25 mouse cellular contexts compared by ENCODE assay signal in the genomic region with DNA sequence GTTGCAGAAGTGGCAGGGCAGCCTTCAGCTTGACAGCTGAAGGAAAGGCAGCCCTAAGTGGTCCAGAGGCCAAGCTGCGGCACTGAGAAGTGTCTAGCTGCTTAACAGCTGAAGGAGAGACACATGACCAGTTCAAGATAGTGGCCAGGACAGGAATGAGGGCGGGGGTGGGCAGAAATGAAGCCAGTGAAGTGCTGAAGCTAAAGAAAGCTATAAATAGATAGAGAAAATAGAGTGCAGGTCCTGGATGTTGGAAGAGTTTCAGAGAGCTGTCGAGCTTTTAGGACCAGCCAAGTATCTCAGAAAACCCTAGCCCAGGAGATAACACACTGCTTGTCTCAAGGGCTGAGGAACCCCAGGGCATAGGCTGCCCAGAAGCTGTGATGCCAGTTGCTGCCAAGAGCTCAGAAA. TPM values are rescaled to one million over a fixed set of nuclear protein-coding genes. Genes with fewer than 3 reads are reported as not detected.
DNase-seq lines count a peak whose midpoint lies in the region; ATAC-seq and TF ChIP-seq lines count a peak whose summit lies in the region.
"Had no signal": no experiment of that assay in that cellular context is flagged by ENCODE, and none has a peak within 500 bp of the region (broad histone marks: within the 10 kb centered on the region; RNA-seq: fewer than 3 reads in every experiment).

No protein-coding gene starts in this region.

- H3K27ac ChIP-seq in gastrocnemius, adult 2 months = no peak overlapping the region
- H3K27ac ChIP-seq in heart, embryonic 14.5 days (replicated peaks in 1 of 2; ENCODE audit: control insufficient read depth in 1 of 2, insufficient read depth in 1 of 2, low read depth in 2 of 2, low read length in 2 of 2) = peak overlapping the region; percentile 87 to 88
- H3K27ac ChIP-seq in lung, embryonic 16.5 days (ENCODE audit: low read length) = no peak overlapping the region
- H3K27ac ChIP-seq in midbrain, embryonic 13.5 days = no peak overlapping the region
- H3K27ac ChIP-seq in limb, embryonic 10.5 days = no peak overlapping the region
- H3K27ac ChIP-seq: embryonic facial prominence, embryonic 15.5 days; hindbrain, embryonic 14.5 days; kidney, postnatal 0 days; layer of hippocampus, adult 2 months; left cerebral cortex, adult 2 months; limb, embryonic 12.5 days; liver, embryonic 13.5 days had no signal

- H3K4me2 ChIP-seq in heart, embryonic 14.5 days (ENCODE audit: low read length) = peak overlapping the region; percentile 48
- no peak overlapping the region for H3K4me2 ChIP-seq in lung, embryonic 16.5 days (ENCODE audit: low read depth, low read length)
- H3K4me2 ChIP-seq in midbrain, embryonic 13.5 days (replicated peaks) = no peak overlapping the region
- H3K4me2 ChIP-seq: embryonic facial prominence, embryonic 15.5 days; hindbrain, embryonic 14.5 days; limb, embryonic 12.5 days; liver, embryonic 13.5 days had no signal

- peak; percentile 89 for ATAC-seq in heart, embryonic 14.5 days (ENCODE audit: insufficient number of reproducible peaks, insufficient read depth, low FRiP score, low read depth)
- ATAC-seq in lung, embryonic 16.5 days (ENCODE audit: low read depth) = peak; percentile 70; the same call in 1 of the 2 replicates
- no peak for ATAC-seq in midbrain, embryonic 13.5 days
- no peak for ATAC-seq in inflammation-experienced regulatory T-cells, adult 6 months
- ATAC-seq: CD4-positive, CD25-positive, alpha-beta regulatory T cell, adult 4 months; intestine, embryonic 16.5 days had no signal

- intact Hi-C loops in gastrocnemius, adult 2 months (cut with DNase I) = no loop called here

- no peak overlapping the region for H3K9ac ChIP-seq in heart, embryonic 14.5 days (ENCODE audit: low read length)
- no peak overlapping the region for H3K9ac ChIP-seq in lung, embryonic 16.5 days (ENCODE audit: low read length)
- H3K9ac ChIP-seq in midbrain, embryonic 13.5 days (replicated peaks) = no peak overlapping the region
- H3K9ac ChIP-seq: embryonic facial prominence, embryonic 15.5 days; hindbrain, embryonic 14.5 days; limb, embryonic 12.5 days; liver, embryonic 13.5 days had no signal

- no peaks in the 10 kb centered on the region for H3K9me3 ChIP-seq in heart, embryonic 14.5 days (ENCODE audit: control insufficient read depth, low read length)
- H3K9me3 ChIP-seq in lung, embryonic 16.5 days (ENCODE audit: control insufficient read depth, low read length) = no peaks in the 10 kb centered on the region
- H3K9me3 ChIP-seq in midbrain, embryonic 13.5 days = no peaks in the 10 kb centered on the region
- no peaks in the 10 kb centered on the region for H3K9me3 ChIP-seq in limb, embryonic 10.5 days (replicated peaks)
- H3K9me3 ChIP-seq: embryonic facial prominence, embryonic 15.5 days; G1E; limb, embryonic 12.5 days; liver, embryonic 13.5 days had no signal

- H3K4me3 ChIP-seq in gastrocnemius, adult 2 months = no peak overlapping the region
- H3K4me3 ChIP-seq in heart, embryonic 14.5 days (ENCODE audit: control insufficient read depth in 1 of 2, insufficient read depth in 1 of 2, low read depth in 1 of 2, low read length in 2 of 2) = 0 out of 4 replicates have a peak overlapping the region, but pooled peaks of 1 of the 2 experiments have one; percentile 9
- H3K4me3 ChIP-seq in lung, embryonic 16.5 days (ENCODE audit: low read length) = no peak overlapping the region
- no peak overlapping the region for H3K4me3 ChIP-seq in midbrain, embryonic 13.5 days (replicated peaks)
- H3K4me3 ChIP-seq in limb, embryonic 10.5 days = no peak overlapping the region
- H3K4me3 ChIP-seq: embryonic facial prominence, embryonic 15.5 days; layer of hippocampus, adult 2 months; left cerebral cortex, adult 2 months; limb, embryonic 12.5 days; liver, embryonic 13.5 days had no signal

- 4% methylated on average over 3 of the region's 3 CpGs for WGBS in heart, embryonic 14.5 days
- WGBS in lung, embryonic 16.5 days = 13% methylated on average over 3 of the region's 3 CpGs
- WGBS in midbrain, embryonic 13.5 days = 69% methylated on average over 3 of the region's 3 CpGs
- WGBS in limb, embryonic 10.5 days = 75% methylated on average over 3 of the region's 3 CpGs

- DNase-seq in gastrocnemius, adult 2 months = peak; percentile 26
- no peak for DNase-seq in gastrocnemius, adult 8-10 months (ENCODE audit: low spot score in 2 of 2)
- no peak for DNase-seq in retina, postnatal 1 day
- no peak for DNase-seq in limb, embryonic 10.5 days (ENCODE audit: low spot score)
- DNase-seq: adrenal gland, adult 8-10 months; cerebellum, postnatal 10 days; embryo, embryonic 11 days; liver, embryonic 13.5 days; midbrain, embryonic 14.5 days; right cerebral cortex, adult 18-20 months; spleen, adult 18-20 months; thymus, adult 2 months had no signal

- no peak for TF ChIP-seq CTCF in gastrocnemius, adult 2 months (IDR thresholded peaks at IDR 0.05)

- H3K4me1 ChIP-seq in heart, embryonic 14.5 days (ENCODE audit: control insufficient read depth in 2 of 2, insufficient read depth in 2 of 2, low read length in 2 of 2) = peaks cover 11 to 20% of the 10 kb centered on the region in 2 experiments
- no peaks in the 10 kb centered on the region for H3K4me1 ChIP-seq in lung, embryonic 16.5 days (replicated peaks; ENCODE audit: control insufficient read depth, insufficient read depth, low read length)
- H3K4me1 ChIP-seq in midbrain, embryonic 13.5 days (replicated peaks) = no peaks in the 10 kb centered on the region
- H3K4me1 ChIP-seq in limb, embryonic 10.5 days = no peaks in the 10 kb centered on the region
- H3K4me1 ChIP-seq: embryonic facial prominence, embryonic 15.5 days; limb, embryonic 12.5 days; liver, embryonic 13.5 days had no signal

- H3K36me3 ChIP-seq in heart, embryonic 14.5 days (ENCODE audit: control insufficient read depth, insufficient read depth, low read length) = no peaks in the 10 kb centered on the region
- H3K36me3 ChIP-seq in lung, embryonic 16.5 days (ENCODE audit: control insufficient read depth, insufficient read depth, low read length) = no peaks in the 10 kb centered on the region
- H3K36me3 ChIP-seq in midbrain, embryonic 13.5 days = no peaks in the 10 kb centered on the region
- H3K36me3 ChIP-seq in limb, embryonic 10.5 days = no peaks in the 10 kb centered on the region
- H3K36me3 ChIP-seq: embryonic facial prominence, embryonic 15.5 days; G1E; limb, embryonic 12.5 days; liver, embryonic 13.5 days had no signal

- no peaks in the 10 kb centered on the region for H3K27me3 ChIP-seq in heart, embryonic 14.5 days (ENCODE audit: control insufficient read depth, insufficient read depth, low read length)
- no peaks in the 10 kb centered on the region for H3K27me3 ChIP-seq in lung, embryonic 16.5 days (ENCODE audit: control insufficient read depth, insufficient read depth, low read depth, low read length)
- H3K27me3 ChIP-seq in midbrain, embryonic 13.5 days = no peaks in the 10 kb centered on the region
- no peaks in the 10 kb centered on the region for H3K27me3 ChIP-seq in limb, embryonic 10.5 days (ENCODE audit: low read depth, poor library complexity, severe bottlenecking)
- H3K27me3 ChIP-seq: embryonic facial prominence, embryonic 15.5 days; liver, embryonic 13.5 days had no signal

RNA-seq across cellular contexts. Expression of a gene that starts 20.3 kb away (rescaled TPM):
- not detected for total RNA-seq in gastrocnemius, adult 2 months (2021)
- not detected for total RNA-seq in gastrocnemius, adult 8-10 months (2022)
- 5.7 TPM in 2 replicates for polyA plus RNA-seq in heart, embryonic 14.5 days (2014; fragmentation: Nextera tagmentation; extraction: Ambion mirVana)
- 0.50 TPM in 2 replicates for polyA plus RNA-seq in lung, embryonic 16.5 days (2015; fragmentation: Nextera tagmentation; extraction: Ambion mirVana)
- 15.7 and 16.5 TPM in 2 replicates for polyA plus RNA-seq in midbrain, embryonic 13.5 days (2015; fragmentation: Nextera tagmentation; extraction: Ambion mirVana)
- under 1 TPM in 2 of 3 experiments, not detected in 1; 0.14 to 0.51 TPM for polyA plus RNA-seq in inflammation-experienced regulatory T-cells, adult 6 months (2017; shearing (Covaris generic))
- 0.46 and 0.86 TPM in 2 replicates for polyA plus RNA-seq in limb, embryonic 10.5 days (2016; fragmentation: Nextera tagmentation; extraction: Ambion mirVana)
- total RNA-seq: G1E had no signal
- polyA plus RNA-seq: G1E had no signal

RNA-seq across cellular contexts. Expression of a gene that starts 24.1 kb away (rescaled TPM):
- total RNA-seq in gastrocnemius, adult 2 months (2021) = 10 to 100 TPM; 29.9 to 36.4 TPM
- 10 to 100 TPM; 30.0 to 33.6 (median 31.3) TPM for total RNA-seq in gastrocnemius, adult 8-10 months (2022)
- 23.0 and 25.8 TPM in 2 replicates for polyA plus RNA-seq in heart, embryonic 14.5 days (2014; fragmentation: Nextera tagmentation; extraction: Ambion mirVana)
- polyA plus RNA-seq in lung, embryonic 16.5 days (2015; fragmentation: Nextera tagmentation; extraction: Ambion mirVana) = 24.1 and 24.9 TPM in 2 replicates
- 25.4 and 27.6 TPM in 2 replicates for polyA plus RNA-seq in midbrain, embryonic 13.5 days (2015; fragmentation: Nextera tagmentation; extraction: Ambion mirVana)
- 10 to 100 TPM; 11.2 to 16.4 (median 12.4) TPM for polyA plus RNA-seq in inflammation-experienced regulatory T-cells, adult 6 months (2017; shearing (Covaris generic))
- polyA plus RNA-seq in limb, embryonic 10.5 days (2016; fragmentation: Nextera tagmentation; extraction: Ambion mirVana) = 22.0 and 25.2 TPM in 2 replicates

RNA-seq across cellular contexts. Expression of a gene that starts 26.6 kb away (rescaled TPM):
- total RNA-seq in gastrocnemius, adult 2 months (2021) = 1 to 10 TPM; 4.0 to 4.5 TPM
- 1 to 10 TPM; 3.6 to 4.9 (median 4.4) TPM for total RNA-seq in gastrocnemius, adult 8-10 months (2022)
- 4.4 and 5.0 TPM in 2 replicates for polyA plus RNA-seq in heart, embryonic 14.5 days (2014; fragmentation: Nextera tagmentation; extraction: Ambion mirVana)
- polyA plus RNA-seq in lung, embryonic 16.5 days (2015; fragmentation: Nextera tagmentation; extraction: Ambion mirVana) = 4.5 and 4.9 TPM in 2 replicates
- polyA plus RNA-seq in midbrain, embryonic 13.5 days (2015; fragmentation: Nextera tagmentation; extraction: Ambion mirVana) = 5.1 and 7.8 TPM in 2 replicates
- polyA plus RNA-seq in inflammation-experienced regulatory T-cells, adult 6 months (2017; shearing (Covaris generic)) = 1 to 10 TPM in 1 of 3 experiments, under 1 TPM in 2; 0.62 to 2.9 (median 0.87) TPM
- polyA plus RNA-seq in limb, embryonic 10.5 days (2016; fragmentation: Nextera tagmentation; extraction: Ambion mirVana) = 0.90 and 2.5 TPM in 2 replicates

Comparison
In these comparisons a context has a peak if more than half of its experiments do, and no peak if none do; other contexts are left out.
1. H3K27ac ChIP-seq: peak in heart, embryonic 14.5 days (2 of 2); none in gastrocnemius, adult 2 months (single experiment), lung, embryonic 16.5 days (single experiment), midbrain, embryonic 13.5 days (single experiment) and limb, embryonic 10.5 days (single experiment).
2. ATAC-seq: peak in heart, embryonic 14.5 days (single experiment) and lung, embryonic 16.5 days (single experiment); none in midbrain, embryonic 13.5 days (single experiment) and inflammation-experienced regulatory T-cells, adult 6 months (single experiment).